Mouse (Mus musculus) embryonic fibroblast, embryonic 13.5 days (primary cell): Measurements from ENCODE around the gene Kdelc2. TPM values are rescaled to one million over a fixed set of nuclear protein-coding genes. Genes with fewer than 3 reads are reported as not detected.

Experiments used
- H3K27ac ChIP-seq: 2 replicates; pipeline ENCODE4 v1.5.1; 2012; ENCODE audit warnings: low read length, control low read depth, inconsistent platforms; ENCODE audit not compliant: insufficient read depth
- H3K4me1 ChIP-seq: 2 replicates; pipeline ENCODE4 v1.6.1; 2011; ENCODE audit warnings: low read length; ENCODE audit not compliant: control insufficient read depth, insufficient read depth
- H3K4me3 ChIP-seq: 2 replicates; pipeline ENCODE4 v1.5.1; 2011; ENCODE audit warnings: mild to moderate bottlenecking, control low read depth, low read length; ENCODE audit not compliant: insufficient read depth
- CTCF ChIP-seq: IDR thresholded peaks from 2 replicates; pipeline ENCODE4 v1.5.1; 2011; ENCODE audit warnings: mild to moderate bottlenecking, control low read depth, low read length, moderate library complexity, borderline replicate concordance; ENCODE audit not compliant: insufficient read depth
- POLR2A ChIP-seq: IDR thresholded peaks from 2 replicates; pipeline ENCODE4 v1.6.1; 2011; ENCODE audit warnings: low read depth, mild to moderate bottlenecking, control low read depth, low read length, moderate library complexity
- polyA plus RNA-seq: library from polyadenylated mRNA; stranded (reverse); fragments of >200 nt; gene quantifications from 2 replicates; pipeline ENCODE4 v1.2.4, GENCODE M21; 2011; ENCODE audit warnings: low read depth; ENCODE audit not compliant: missing spikeins, insufficient read length

The Kdelc2 gene
- polyA plus RNA-seq, 1 experiment: 51.7 TPM

DNA sequence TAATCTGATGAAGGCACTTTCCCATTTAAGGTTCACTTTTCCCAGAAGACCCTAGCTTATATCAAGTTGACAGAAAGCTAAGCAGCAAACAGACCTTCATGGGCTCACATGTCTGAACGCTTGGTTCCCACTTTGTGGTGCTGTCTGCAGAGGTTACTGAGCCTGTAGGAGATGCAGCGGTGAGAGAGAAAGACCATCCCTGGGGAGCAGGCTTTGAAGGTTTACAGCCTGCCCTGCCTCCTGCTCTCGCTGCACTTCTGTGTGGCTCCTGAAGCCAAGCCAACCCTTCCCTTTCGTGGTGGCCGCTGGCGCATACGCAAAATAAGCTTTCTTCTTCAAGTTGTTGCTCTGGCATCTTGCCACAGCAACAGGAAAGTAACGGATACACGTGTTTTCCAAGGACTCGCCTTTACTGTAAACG, 18.5 kb downstream of the Kdelc2 start, which contains the start of gene 4930550C14Rik:
4930550C14Rik (plus strand) TSS at position 35 of the 421 bp plus-strand sequence.
- H3K4me1 ChIP-seq: no peaks in the 10 kb centered on the region; the same call in 1 of the 2 replicates
- H3K4me3 ChIP-seq: no peak within 1 kb of the TSS
- TF ChIP-seq CTCF (no peak), POLR2A (no peak)
- H3K27ac ChIP-seq: no peak within 1 kb of the TSS; the same call in 1 of the 2 replicates

- H3K27ac ChIP-seq: no peak overlapping the region
- no peak overlapping the region for H3K4me3 ChIP-seq
- no peaks in the 10 kb centered on the region; the same call in 1 of the 2 replicates for H3K4me1 ChIP-seq
- TF ChIP-seq CTCF: no peak
- no peak for TF ChIP-seq POLR2A
Observed at GRCm38 (mm10) chr9:53402991-53403390, 19.2 kb downstream of the Kdelc2 start.

GRCm38 (mm10) chr9:53404050-53404752, 20.4 kb downstream of the Kdelc2 start:
- TF ChIP-seq CTCF (no peak), POLR2A (no peak)
- no peaks in the 10 kb centered on the region; the same call in 1 of the 2 replicates for H3K4me1 ChIP-seq
- 0 out of 2 replicates have a peak overlapping the region, but pooled peaks have one; percentile 58 for H3K27ac ChIP-seq
- no peak overlapping the region for H3K4me3 ChIP-seq

- H3K4me3 ChIP-seq: peak overlapping the region; percentile 23
- TF ChIP-seq CTCF (no peak), POLR2A (peak; percentile 74)
- no peaks in the 10 kb centered on the region; the same call in 1 of the 2 replicates for H3K4me1 ChIP-seq
- peak overlapping the region; percentile 58 for H3K27ac ChIP-seq
Observed at GRCm38 (mm10) chr9:53404753-53405722, 21.2 kb downstream of the Kdelc2 start.

GRCm38 (mm10) chr9:53408548-53408947, 24.7 kb downstream of the Kdelc2 start:
- Histone ChIP-seq H3K4me1 (no peaks in the 10 kb centered on the region; the same call in 1 of the 2 replicates), H3K4me3 (no peak overlapping the region), H3K27ac (no peak overlapping the region)
- TF ChIP-seq POLR2A: no peak
- no peak for TF ChIP-seq CTCF

DNA sequence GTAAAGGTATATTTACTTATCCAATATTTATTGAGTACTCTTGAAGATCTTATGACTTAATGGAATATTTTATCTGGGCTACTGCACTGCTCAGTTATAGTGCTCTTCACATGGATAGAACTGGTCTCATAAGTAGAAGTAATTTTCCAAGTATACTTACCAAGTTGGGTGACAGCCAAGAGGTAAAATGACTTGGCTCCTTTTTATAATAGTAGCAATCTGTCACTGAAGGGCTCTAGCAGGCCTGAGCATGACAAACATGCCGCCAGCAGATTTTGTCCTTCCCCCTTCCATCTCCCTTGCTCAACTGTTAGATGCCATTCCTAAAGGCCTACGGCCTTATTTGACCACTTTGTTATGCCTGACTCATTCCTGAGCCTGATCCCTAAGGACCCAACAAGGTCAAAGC, 25.1 kb downstream of the Kdelc2 start:
- no peak for TF ChIP-seq CTCF
- TF ChIP-seq POLR2A: no peak
- no peaks in the 10 kb centered on the region; the same call in 1 of the 2 replicates for H3K4me1 ChIP-seq
- H3K4me3 ChIP-seq: no peak overlapping the region
- H3K27ac ChIP-seq: peak overlapping the region; percentile 38; the same call in 1 of the 2 replicates

- TF ChIP-seq POLR2A (no peak), CTCF (no peak)
- H3K27ac ChIP-seq: peak overlapping the region; percentile 80
- no peak overlapping the region for H3K4me3 ChIP-seq
- H3K4me1 ChIP-seq: no peaks in the 10 kb centered on the region; the same call in 1 of the 2 replicates
Observed at GRCm38 (mm10) chr9:53409427-53409826, 25.6 kb downstream of the Kdelc2 start.

GRCm38 (mm10) chr9:53422133-53422896, 38.5 kb downstream of the Kdelc2 start:
- H3K4me3 ChIP-seq: no peak overlapping the region
- H3K4me1 ChIP-seq: no peaks in the 10 kb centered on the region
- H3K27ac ChIP-seq: no peak overlapping the region
- TF ChIP-seq CTCF: no peak
- no peak for TF ChIP-seq POLR2A

GRCm38 (mm10) chr9:53426726-53427125, 42.9 kb downstream of the Kdelc2 start:
- no peak for TF ChIP-seq CTCF
- no peaks in the 10 kb centered on the region for H3K4me1 ChIP-seq
- H3K4me3 ChIP-seq: no peak overlapping the region
- H3K27ac ChIP-seq: no peak overlapping the region
